Mouse (Mus musculus) brain, embryonic 14.5 days (tissue): ENCODE measurements around the gene Spp2.

Experiments
- CTCF ChIP-seq: fragments of 200-500 bp; IDR thresholded peaks from 2 replicates; pipeline ENCODE4 v1.5.1; 2012; ENCODE audit warnings: inconsistent platforms, mild to moderate bottlenecking, moderate library complexity, borderline replicate concordance; ENCODE audit not compliant: insufficient read depth, insufficient read length; ENCODE audit errors: extremely low read depth
- POLR2A ChIP-seq: fragments of 200-500 bp; IDR thresholded peaks from 2 replicates; pipeline ENCODE4 v1.6.1; 2012; ENCODE audit warnings: mild to moderate bottlenecking, inconsistent platforms, borderline replicate concordance; ENCODE audit not compliant: poor library complexity, insufficient read depth, insufficient read length, severe bottlenecking; ENCODE audit errors: extremely low read depth

- no peak for TF ChIP-seq POLR2A
- no peak for TF ChIP-seq CTCF
Observed at GRCm38 (mm10) chr1:88422045-88422444, 15.3 kb downstream of the Spp2 start.
